Mouse (Mus musculus) MEL (cell line): Measurements from ENCODE around the gene Ctu2.

Source experiments
- CTCF ChIP-seq, 3 experiments: IDR thresholded peaks in 2 of 3; conservative IDR thresholded peaks in 1 of 3; 2 replicates each; pipeline ENCODE4 v1.5.1; 2011 to 2012; ENCODE audit warnings: low read length in 3 of 3, low read depth in 2 of 3, mild to moderate bottlenecking in 2 of 3, improper control_type of control experiment in 1 of 3, inconsistent platforms in 1 of 3, mixed read lengths in 1 of 3, moderate library complexity in 1 of 3; ENCODE audit not compliant: control insufficient read depth in 1 of 3, insufficient read depth in 1 of 3, poor library complexity in 1 of 3, severe bottlenecking in 1 of 3
- EP300 ChIP-seq, 2 experiments: IDR thresholded peaks; 2 replicates each; pipeline ENCODE4 v1.6.1; 2011; ENCODE audit warnings: improper control_type of control experiment in 2 of 2, low read length in 2 of 2, low read depth in 1 of 2, mild to moderate bottlenecking in 1 of 2
- ETS1 ChIP-seq: IDR thresholded peaks from 2 replicates; pipeline ENCODE4 v1.6.1; 2012; ENCODE audit warnings: low read depth, mild to moderate bottlenecking, inconsistent platforms, low read length, improper control_type of control experiment, moderate library complexity
- KAT2A ChIP-seq: conservative IDR thresholded peaks from 2 replicates; pipeline ENCODE4 v1.6.1; 2012; ENCODE audit warnings: low read depth, low read length, improper control_type of control experiment, inconsistent platforms
- MAFK ChIP-seq: IDR thresholded peaks from 2 replicates; pipeline ENCODE4 v1.6.1; 2011; ENCODE audit warnings: low read depth, mild to moderate bottlenecking, low read length, improper control_type of control experiment, borderline replicate concordance
- MAZ ChIP-seq: IDR thresholded peaks from 2 replicates; pipeline ENCODE4 v1.6.1; 2012; ENCODE audit warnings: low read depth, mild to moderate bottlenecking, inconsistent platforms, low read length, improper control_type of control experiment
- POLR2A ChIP-seq, 2 experiments: IDR thresholded peaks; 2 replicates each; pipeline ENCODE4 v1.6.1; 2011 to 2012; ENCODE audit warnings: low read length in 2 of 2, mild to moderate bottlenecking in 2 of 2, control low read depth in 1 of 2, improper control_type of control experiment in 1 of 2, low read depth in 1 of 2, moderate library complexity in 1 of 2; ENCODE audit not compliant: control insufficient read depth in 1 of 2, insufficient read depth in 1 of 2, poor library complexity in 1 of 2
- POLR2AphosphoS2 ChIP-seq: IDR thresholded peaks from 2 replicates; pipeline ENCODE4 v1.6.1; 2011; ENCODE audit warnings: low read length, improper control_type of control experiment
- RAD21 ChIP-seq: IDR thresholded peaks from 2 replicates; pipeline ENCODE4 v1.6.1; 2011; ENCODE audit warnings: mild to moderate bottlenecking, low read depth, low read length, improper control_type of control experiment
- TCF12 ChIP-seq: IDR thresholded peaks from 2 replicates; pipeline ENCODE4 v1.6.1; 2014; ENCODE audit warnings: low read depth, mild to moderate bottlenecking, inconsistent platforms, low read length, improper control_type of control experiment, moderate library complexity
- ZKSCAN1 ChIP-seq: IDR thresholded peaks from 2 replicates; pipeline ENCODE4 v1.6.1; 2012; ENCODE audit warnings: low read depth, mild to moderate bottlenecking, inconsistent platforms, low read length, improper control_type of control experiment, moderate library complexity

- TF ChIP-seq CTCF (IDR thresholded peaks at IDR 0.05 in 2 of 3, conservative IDR thresholded peaks at IDR 0.05 in 1 of 3; ENCODE audit: control insufficient read depth in 1 of 3, insufficient read depth in 1 of 3, low read depth in 2 of 3, low read length in 3 of 3, poor library complexity in 1 of 3, severe bottlenecking in 1 of 3), result no peak
- TF ChIP-seq ZKSCAN1, result no peak
- no peak for TF ChIP-seq POLR2A (IDR thresholded peaks at IDR 0.05; ENCODE audit: control insufficient read depth in 1 of 2, insufficient read depth in 1 of 2, low read depth in 1 of 2, low read length in 2 of 2, poor library complexity in 1 of 2)
- TF ChIP-seq KAT2A, result no peak
- no peak for TF ChIP-seq POLR2AphosphoS2
- TF ChIP-seq EP300 (IDR thresholded peaks at IDR 0.05; ENCODE audit: low read depth in 1 of 2, low read length in 2 of 2), result no peak
- TF ChIP-seq RAD21, result no peak
- no peak for TF ChIP-seq MAFK
- no peak for TF ChIP-seq MAZ
- no peak for TF ChIP-seq TCF12
- TF ChIP-seq ETS1, result no peak
Measured at GRCm38 (mm10) chr8:122529159-122529558, 53.2 kb downstream of the Ctu2 start.
